Mouse (Mus musculus): ENCODE data around the gene Ston1.

- TF ChIP-seq CTCF (IDR thresholded peaks at IDR 0.05; ENCODE audit: control insufficient read depth, insufficient read depth, insufficient read length) (no peak), MAX (IDR thresholded peaks at IDR 0.05) (no peak), MYOG (IDR thresholded peaks at IDR 0.05; ENCODE audit: control insufficient read depth, extremely low read depth, insufficient read length) (no peak), MYOD1 (IDR thresholded peaks at IDR 0.05; ENCODE audit: control insufficient read depth, insufficient read length, low read depth) (no peak), USF1 (IDR thresholded peaks at IDR 0.05; ENCODE audit: low read depth) (no peak), FOSL1 (IDR thresholded peaks at IDR 0.05; ENCODE audit: insufficient read depth, low read length, poor library complexity, severe bottlenecking) (no peak)
Observed at GRCm38 (mm10) chr17:88653375-88653769, 55.9 kb downstream of the Ston1 start.

Measured in C2C12 (cell line).